Mouse (Mus musculus): ENCODE data around the gene Nrd1. TPM values are rescaled to one million over a fixed set of nuclear protein-coding genes. Genes with fewer than 3 reads are reported as not detected.

The Nrd1 gene
- polyA plus RNA-seq, 1 experiment from 2014 or later, result 19.6 TPM

DNA sequence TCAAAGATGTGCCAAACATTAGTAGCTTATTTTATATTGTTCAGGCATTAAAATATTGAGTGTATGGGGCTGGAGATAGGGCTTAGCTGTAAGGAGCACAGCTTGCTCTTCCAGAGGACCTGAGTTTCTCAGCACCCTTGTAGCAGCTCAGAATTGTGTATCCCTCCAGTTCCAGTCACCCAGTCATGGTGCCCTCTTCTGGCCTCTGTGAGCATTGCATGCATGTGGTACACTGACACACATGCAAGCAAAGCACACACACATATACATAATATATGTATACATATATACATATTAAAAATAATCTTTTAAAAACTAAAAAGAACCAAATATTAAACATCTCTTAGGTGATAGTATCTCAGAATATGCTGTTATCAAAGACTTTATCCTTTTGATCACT is 35.9 kb downstream of the Nrd1 start:
- TF ChIP-seq EP300 (IDR thresholded peaks at IDR 0.05; ENCODE audit: low read depth) (no peak), CTCF (IDR thresholded peaks at IDR 0.05; ENCODE audit: low read depth) (peak; percentile 86)
- Histone ChIP-seq H3K4me1 (ENCODE audit: insufficient read depth) (no peaks in the 10 kb centered on the region), H3K27me3 (ENCODE audit: insufficient read depth, low read length) (no peaks in the 10 kb centered on the region), H3K9me3 (ENCODE audit: low read length) (no peaks in the 10 kb centered on the region), H3K4me2 (ENCODE audit: low read depth, low read length) (no peak overlapping the region), H3K27ac (ENCODE audit: low read depth) (no peak overlapping the region), H3K4me3 (ENCODE audit: low read depth, low read length) (no peak overlapping the region), H3K9ac (replicated peaks) (no peak overlapping the region), H3K36me3 (replicated peaks; ENCODE audit: insufficient read depth, low read length) (peaks cover 55% of the 10 kb centered on the region)
- DNase-seq, result peak; percentile 78
- no peak for ATAC-seq

DNA sequence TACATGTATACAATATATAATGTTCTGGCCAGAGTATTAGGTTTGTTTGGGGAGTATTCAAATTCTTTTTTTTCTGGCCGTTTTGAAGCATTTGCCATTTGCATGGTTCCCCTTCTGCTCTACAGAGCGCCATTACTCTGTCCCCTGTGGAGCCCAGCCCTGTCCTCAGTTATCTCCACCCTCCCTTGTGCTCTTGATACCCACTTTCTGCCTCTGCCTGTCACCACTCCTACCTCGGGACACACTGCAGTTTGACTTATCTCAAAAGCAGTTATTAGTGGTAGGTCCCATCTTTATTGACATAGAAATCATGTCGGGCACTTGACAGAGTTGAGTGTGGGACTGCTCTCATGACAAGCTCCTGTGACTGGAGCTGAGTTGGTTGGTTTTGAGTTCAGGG is 42.3 kb downstream of the Nrd1 start:
- H3K36me3 ChIP-seq (replicated peaks; ENCODE audit: insufficient read depth, low read length), result peaks cover 69% of the 10 kb centered on the region

DNA sequence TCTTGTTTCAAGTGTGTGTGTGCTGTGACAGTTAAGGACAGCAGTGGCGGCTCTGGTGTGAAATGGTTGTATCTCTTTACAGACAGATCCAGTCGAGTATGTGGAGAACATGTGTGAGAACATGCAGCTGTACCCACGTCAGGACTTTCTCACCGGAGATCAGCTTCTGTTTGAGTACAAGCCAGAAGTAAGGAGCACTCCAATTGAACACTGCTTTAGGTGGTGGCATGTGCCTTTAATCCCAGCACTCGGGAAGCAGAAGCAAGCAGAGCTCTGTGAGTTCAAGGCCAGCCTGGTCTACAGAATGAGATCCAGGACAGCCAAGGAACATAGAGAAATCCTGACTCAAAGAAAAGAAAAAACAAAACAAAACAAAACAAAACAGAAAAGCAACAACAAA is 42.8 kb downstream of the Nrd1 start:
- DNase-seq, result no peak
- 80% methylated on average over 5 of the region's 5 CpGs for WGBS (ENCODE audit: insufficient replicate concordance)
- H3K27me3 ChIP-seq (ENCODE audit: insufficient read depth, low read length), result no peaks in the 10 kb centered on the region
- no peaks in the 10 kb centered on the region for H3K9me3 ChIP-seq (ENCODE audit: low read length)
- H3K4me2 ChIP-seq (ENCODE audit: low read depth, low read length), result no peak overlapping the region
- H3K36me3 ChIP-seq (replicated peaks; ENCODE audit: insufficient read depth, low read length), result peaks cover 72% of the 10 kb centered on the region
- no peaks in the 10 kb centered on the region for H3K4me1 ChIP-seq (ENCODE audit: insufficient read depth)
- no peak for ATAC-seq
- H3K9ac ChIP-seq (replicated peaks), result no peak overlapping the region
- no peak overlapping the region for H3K27ac ChIP-seq (ENCODE audit: low read depth)
- TF ChIP-seq EP300 (IDR thresholded peaks at IDR 0.05; ENCODE audit: low read depth), result no peak
- TF ChIP-seq CTCF (IDR thresholded peaks at IDR 0.05; ENCODE audit: low read depth), result no peak
- H3K4me3 ChIP-seq (ENCODE audit: low read depth, low read length), result no peak overlapping the region

More for the DNA sequence above, 42.3 kb downstream of the Nrd1 start:
- H3K9me3 ChIP-seq (ENCODE audit: low read length), result no peaks in the 10 kb centered on the region
- no peak overlapping the region for H3K4me2 ChIP-seq (ENCODE audit: low read depth, low read length)
- H3K27ac ChIP-seq (ENCODE audit: low read depth), result no peak overlapping the region
- ATAC-seq, result no peak
- no peaks in the 10 kb centered on the region for H3K27me3 ChIP-seq (ENCODE audit: insufficient read depth, low read length)
- H3K4me1 ChIP-seq (ENCODE audit: insufficient read depth), result no peaks in the 10 kb centered on the region
- H3K9ac ChIP-seq (replicated peaks), result no peak overlapping the region
- TF ChIP-seq EP300 (IDR thresholded peaks at IDR 0.05; ENCODE audit: low read depth) (no peak), CTCF (IDR thresholded peaks at IDR 0.05; ENCODE audit: low read depth) (no peak)
- 82% methylated on average over 4 of the region's 4 CpGs for WGBS (ENCODE audit: insufficient replicate concordance)
- no peak for DNase-seq
- H3K4me3 ChIP-seq (ENCODE audit: low read depth, low read length), result no peak overlapping the region

DNA sequence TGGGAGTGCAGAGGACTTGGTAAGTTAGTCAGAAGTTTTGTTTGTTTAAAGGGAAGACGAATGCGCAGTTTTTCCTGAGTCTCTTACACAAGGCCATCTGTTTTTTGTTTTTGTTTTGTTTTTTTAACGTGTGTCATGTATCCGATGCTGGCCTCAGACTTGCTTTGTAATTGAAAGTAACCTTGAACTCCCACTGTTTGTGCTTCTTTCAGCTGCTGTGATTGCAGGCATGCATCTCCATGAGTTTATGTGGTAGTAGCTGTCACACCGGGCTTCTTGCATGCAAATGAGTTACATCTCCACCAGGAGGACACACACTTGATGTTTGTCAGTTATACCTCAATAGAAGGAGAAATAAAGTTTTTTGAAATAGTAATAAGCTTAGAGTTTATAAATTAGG is 43.3 kb downstream of the Nrd1 start:
- H3K9me3 ChIP-seq (ENCODE audit: low read length), result no peaks in the 10 kb centered on the region
- TF ChIP-seq CTCF (IDR thresholded peaks at IDR 0.05; ENCODE audit: low read depth) (no peak), EP300 (IDR thresholded peaks at IDR 0.05; ENCODE audit: low read depth) (no peak)
- 83% methylated on average over 5 of the region's 5 CpGs for WGBS (ENCODE audit: insufficient replicate concordance)

DNA sequence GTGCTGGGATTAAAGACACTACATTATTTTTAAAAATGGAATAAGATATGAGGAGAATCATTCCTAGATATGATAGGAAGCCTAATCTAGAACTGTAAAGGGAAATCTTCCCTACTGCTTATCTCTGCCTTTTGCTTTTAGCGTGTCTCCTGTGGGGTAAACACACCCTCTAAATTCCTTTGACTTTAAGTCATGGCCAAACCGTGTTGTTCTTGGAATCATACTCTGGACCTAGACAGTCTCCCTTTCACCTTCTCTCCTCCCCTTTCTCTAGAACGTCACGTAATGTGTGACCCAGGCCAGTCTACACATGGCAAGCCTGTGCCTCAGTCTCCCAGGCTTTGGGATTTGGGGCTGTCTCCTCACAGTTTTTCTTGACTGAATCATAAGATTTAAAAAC is 47.8 kb downstream of the Nrd1 start:
- no peak for TF ChIP-seq EP300 (IDR thresholded peaks at IDR 0.05; ENCODE audit: low read depth)
- no peak for TF ChIP-seq CTCF (IDR thresholded peaks at IDR 0.05; ENCODE audit: low read depth)
- WGBS (ENCODE audit: insufficient replicate concordance), result 71% methylated on average over 4 of the region's 4 CpGs
- Histone ChIP-seq H3K9me3 (ENCODE audit: low read length) (no peaks in the 10 kb centered on the region), H3K27me3 (ENCODE audit: insufficient read depth, low read length) (no peaks in the 10 kb centered on the region), H3K4me2 (ENCODE audit: low read depth, low read length) (no peak overlapping the region), H3K4me1 (ENCODE audit: insufficient read depth) (0 out of 2 replicates have a peak, but pooled peaks cover 6% of the 10 kb centered on the region), H3K27ac (ENCODE audit: low read depth) (no peak overlapping the region), H3K36me3 (replicated peaks; ENCODE audit: insufficient read depth, low read length) (peaks cover 69% of the 10 kb centered on the region), H3K4me3 (ENCODE audit: low read depth, low read length) (no peak overlapping the region), H3K9ac (replicated peaks) (no peak overlapping the region)
- DNase-seq, result no peak
- no peak for ATAC-seq

More for the DNA sequence above, 43.3 kb downstream of the Nrd1 start:
- Histone ChIP-seq H3K4me1 (ENCODE audit: insufficient read depth) (no peaks in the 10 kb centered on the region), H3K4me3 (ENCODE audit: low read depth, low read length) (no peak overlapping the region), H3K36me3 (replicated peaks; ENCODE audit: insufficient read depth, low read length) (peaks cover 69% of the 10 kb centered on the region), H3K4me2 (ENCODE audit: low read depth, low read length) (no peak overlapping the region), H3K27me3 (ENCODE audit: insufficient read depth, low read length) (no peaks in the 10 kb centered on the region), H3K27ac (ENCODE audit: low read depth) (no peak overlapping the region), H3K9ac (replicated peaks) (no peak overlapping the region)
- no peak for DNase-seq
- no peak for ATAC-seq

DNA sequence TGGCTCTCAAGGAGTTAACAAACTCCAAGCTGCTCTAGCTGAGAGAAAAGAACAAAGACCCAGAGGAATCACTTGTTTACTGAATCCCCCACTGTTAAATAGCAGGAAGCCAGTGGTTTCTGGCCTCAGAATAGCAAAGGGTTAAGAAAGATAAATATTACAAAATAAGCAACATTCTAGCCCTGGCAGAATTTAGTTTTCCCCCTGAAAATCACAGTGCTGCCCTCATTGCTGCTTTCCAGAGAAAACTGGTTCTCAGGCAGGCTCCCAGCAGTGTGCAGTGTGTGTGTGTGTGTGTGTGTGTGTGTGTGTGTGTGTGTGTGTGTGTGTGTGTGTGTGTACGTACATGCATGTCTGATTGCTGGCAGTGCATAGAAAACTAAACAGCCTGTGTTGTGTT is 51.8 kb downstream of the Nrd1 start:
- WGBS (ENCODE audit: insufficient replicate concordance), result 50% methylated on average over 1 of the region's 1 CpGs
- Histone ChIP-seq H3K4me1 (ENCODE audit: insufficient read depth) (0 out of 2 replicates have a peak, but pooled peaks cover 6% of the 10 kb centered on the region), H3K36me3 (replicated peaks; ENCODE audit: insufficient read depth, low read length) (peaks cover 77% of the 10 kb centered on the region), H3K4me2 (ENCODE audit: low read depth, low read length) (no peak overlapping the region), H3K27ac (ENCODE audit: low read depth) (0 out of 2 replicates have a peak overlapping the region, but pooled peaks have one; percentile 34), H3K4me3 (ENCODE audit: low read depth, low read length) (no peak overlapping the region), H3K9ac (replicated peaks) (no peak overlapping the region), H3K27me3 (ENCODE audit: insufficient read depth, low read length) (no peaks in the 10 kb centered on the region), H3K9me3 (ENCODE audit: low read length) (no peaks in the 10 kb centered on the region)
- ATAC-seq (peak; percentile 40; the same call in 1 of the 2 replicates), DNase-seq (no peak)
- TF ChIP-seq CTCF (IDR thresholded peaks at IDR 0.05; ENCODE audit: low read depth) (no peak), EP300 (IDR thresholded peaks at IDR 0.05; ENCODE audit: low read depth) (no peak)

DNA sequence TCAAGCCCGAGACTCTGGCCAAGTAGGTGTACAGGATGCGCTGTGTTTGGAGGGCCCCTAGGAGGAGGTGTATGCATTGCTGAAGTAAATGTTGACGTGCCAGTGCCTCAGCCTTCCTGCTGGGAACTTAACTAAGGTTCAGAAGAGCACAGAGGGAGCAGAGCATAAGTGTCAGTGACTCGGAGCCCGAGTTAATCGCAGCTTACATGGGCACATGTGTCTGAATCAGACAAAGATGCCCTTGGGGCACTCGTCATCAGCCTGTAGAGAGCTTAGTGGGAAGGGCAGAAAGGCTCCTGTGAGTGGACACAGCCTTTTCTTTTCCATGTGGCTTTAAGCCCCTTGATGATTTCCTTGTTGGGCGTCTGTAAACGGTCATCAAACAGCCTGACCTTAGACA is 53.5 kb downstream of the Nrd1 start:
- DNase-seq, result no peak
- H3K4me1 ChIP-seq (ENCODE audit: insufficient read depth), result 0 out of 2 replicates have a peak, but pooled peaks cover 6% of the 10 kb centered on the region
- no peak overlapping the region for H3K9ac ChIP-seq (replicated peaks)
- H3K4me3 ChIP-seq (ENCODE audit: low read depth, low read length), result no peak overlapping the region
- H3K4me2 ChIP-seq (ENCODE audit: low read depth, low read length), result no peak overlapping the region
- no peak for ATAC-seq
- H3K36me3 ChIP-seq (replicated peaks; ENCODE audit: insufficient read depth, low read length), result peaks cover 83% of the 10 kb centered on the region
- no peaks in the 10 kb centered on the region for H3K27me3 ChIP-seq (ENCODE audit: insufficient read depth, low read length)
- no peaks in the 10 kb centered on the region for H3K9me3 ChIP-seq (ENCODE audit: low read length)
- no peak for TF ChIP-seq EP300 (IDR thresholded peaks at IDR 0.05; ENCODE audit: low read depth)
- no peak for TF ChIP-seq CTCF (IDR thresholded peaks at IDR 0.05; ENCODE audit: low read depth)
- H3K27ac ChIP-seq (ENCODE audit: low read depth), result no peak overlapping the region
- WGBS (ENCODE audit: insufficient replicate concordance), result 88% methylated on average over 9 of the region's 9 CpGs
